Mouse (Mus musculus) embryonic stem cell, embryonic (primary cell): Measurements from ENCODE around the gene Itpkb.

Experiments
- CTCF ChIA-PET, 4 experiments: fragments of 300-600 bp in 2 of 4; fragments of 350-600 bp in 2 of 4; sonication (Branson Sonifier 250); formaldehyde crosslinking; loops; one replicate each; lab custom pipeline; 2022; ENCODE audit warnings: inconsistent platforms in 2 of 4; lab: Charles Lee
- POLR2A ChIA-PET, 4 experiments: fragments of 300-600 bp in 2 of 4; fragments of 350-600 bp in 2 of 4; sonication (Branson Sonifier 250); formaldehyde crosslinking; loops; one replicate each; lab custom pipeline; 2022; ENCODE audit warnings: antibody characterized with exemption in 4 of 4, inconsistent platforms in 1 of 4; lab: Charles Lee

Itpkb gene

GRCm38 (mm10) chr1:180330707-180331545 lies 641 bp downstream of the Itpkb start:
- CTCF ChIA-PET: interaction anchor here in 3 of 4 experiments (1.0 to 2.1 kb wide), 3 partner anchors 62 to 91 kb away, joined by 3 to 6 read pairs (median 3); no protein-coding TSS in a partner anchor
- POLR2A ChIA-PET: interaction anchor here in 3 of 4 experiments (0.5 to 3.0 kb wide), 21 partner anchors 11 to 447 kb away, joined by 3 to 11 read pairs (median 3); no protein-coding TSS in a partner anchor

- ChIA-PET POLR2A (interaction anchor here in 3 of 4 experiments (0.5 to 2.3 kb wide), 17 partner anchors 11 to 446 kb away, joined by 3 to 9 read pairs (median 5); no protein-coding TSS in a partner anchor), CTCF (interaction anchor here in 3 of 4 experiments (0.6 to 2.1 kb wide), 5 partner anchors 63 to 90 kb away, joined by 3 to 11 read pairs (median 5); no protein-coding TSS in a partner anchor)
Measured at GRCm38 (mm10) chr1:180331546-180332075, 1.3 kb downstream of the Itpkb start.

- CTCF ChIA-PET: interaction anchor here in 3 of 4 experiments (0.6 to 2.1 kb wide), 5 partner anchors 64 to 90 kb away, joined by 3 to 11 read pairs (median 5); no protein-coding TSS in a partner anchor
- POLR2A ChIA-PET: interaction anchor here in 3 of 4 experiments (0.5 to 2.3 kb wide), 18 partner anchors 11 to 761 kb away, joined by 3 to 9 read pairs (median 5); no protein-coding TSS in a partner anchor
Measured at GRCm38 (mm10) chr1:180332076-180332927, 2.0 kb downstream of the Itpkb start.

- ChIA-PET POLR2A (interaction anchor here in 2 of 4 experiments (0.6 to 2.3 kb wide), 11 partner anchors 12 to 77 kb away, joined by 3 to 9 read pairs (median 6); no protein-coding TSS in a partner anchor), CTCF (interaction anchor here in 3 of 4 experiments (0.6 to 1.9 kb wide), 4 partner anchors 64 to 74 kb away, joined by 3 to 11 read pairs (median 3); no protein-coding TSS in a partner anchor)
Measured at GRCm38 (mm10) chr1:180332928-180333440, 2.7 kb downstream of the Itpkb start.

GRCm38 (mm10) chr1:180333588-180333987 lies 3.3 kb downstream of the Itpkb start:
- ChIA-PET POLR2A (interaction anchor here in 2 of 4 experiments (1.4 to 2.3 kb wide), 3 partner anchors 14 to 78 kb away, joined by 6 to 7 read pairs (median 6); no protein-coding TSS in a partner anchor), CTCF (interaction anchor here in 2 of 4 experiments (0.6 to 1.2 kb wide), 2 partner anchors 65 to 73 kb away, joined by 3 read pairs; no protein-coding TSS in a partner anchor)

- ChIA-PET POLR2A (interaction anchor here in 1 of 4 experiments (1.0 kb wide), 1 partner anchor 14 kb away, joined by 3 read pairs; no protein-coding TSS in a partner anchor), CTCF (no interaction called here)
Measured at GRCm38 (mm10) chr1:180334541-180334940, 4.3 kb downstream of the Itpkb start.

GRCm38 (mm10) chr1:180335513-180336375 lies 5.5 kb downstream of the Itpkb start:
- ChIA-PET POLR2A (interaction anchor here in 1 of 4 experiments (0.7 kb wide), 3 partner anchors 20 to 662 kb away, joined by 3 read pairs; no protein-coding TSS in a partner anchor), CTCF (interaction anchor here in 2 of 4 experiments (0.5 to 0.7 kb wide), 3 partner anchors 21 to 566 kb away, joined by 3 to 13 read pairs (median 4); no protein-coding TSS in a partner anchor)

- CTCF ChIA-PET: no interaction called here
Measured at GRCm38 (mm10) chr1:180338358-180338757, 8.1 kb downstream of the Itpkb start.

GRCm38 (mm10) chr1:180339143-180339542 lies 8.9 kb downstream of the Itpkb start:
- ChIA-PET POLR2A (interaction anchor here in 1 of 4 experiments (0.7 kb wide), 1 partner anchor 39 kb away, joined by 3 read pairs; no protein-coding TSS in a partner anchor), CTCF (no interaction called here)

More at GRCm38 (mm10) chr1:180338358-180338757, 8.1 kb downstream of the Itpkb start:
- POLR2A ChIA-PET: interaction anchor here in 1 of 4 experiments (0.7 kb wide), 2 partner anchors 40 to 458 kb away, joined by 3 read pairs; no protein-coding TSS in a partner anchor

- ChIA-PET POLR2A (interaction anchor here in 3 of 4 experiments (0.7 to 2.4 kb wide), 5 partner anchors 12 to 30 kb away, joined by 3 to 8 read pairs (median 3); no protein-coding TSS in a partner anchor), CTCF (no interaction called here)
Measured at GRCm38 (mm10) chr1:180342944-180343343, 12.7 kb downstream of the Itpkb start.

GRCm38 (mm10) chr1:180343434-180344210 lies 13.3 kb downstream of the Itpkb start:
- CTCF ChIA-PET: interaction anchor here in 1 of 4 experiments (0.7 kb wide), 1 partner anchor 117 kb away, joined by 4 read pairs; no protein-coding TSS in a partner anchor
- POLR2A ChIA-PET: interaction anchor here in 3 of 4 experiments (0.7 to 2.4 kb wide), 5 partner anchors 13 to 44 kb away, joined by 3 to 8 read pairs (median 3); no protein-coding TSS in a partner anchor

GRCm38 (mm10) chr1:180345098-180345497 lies 14.8 kb downstream of the Itpkb start:
- CTCF ChIA-PET: no interaction called here
- POLR2A ChIA-PET: interaction anchor here in 1 of 4 experiments (0.5 to 1.0 kb wide), 2 partner anchors 15 to 57 kb away, joined by 4 read pairs; partner anchors contain the start of gene Itpkb

- CTCF ChIA-PET: no interaction called here
- POLR2A ChIA-PET: interaction anchor here in 3 of 4 experiments (0.6 to 1.4 kb wide), 7 partner anchors 14 to 112 kb away, joined by 3 to 4 read pairs (median 3); no protein-coding TSS in a partner anchor
Measured at GRCm38 (mm10) chr1:180347059-180347458, 16.8 kb downstream of the Itpkb start.

GRCm38 (mm10) chr1:180347907-180348306 lies 17.6 kb downstream of the Itpkb start:
- ChIA-PET POLR2A (interaction anchor here in 1 of 4 experiments (1.4 kb wide), 2 partner anchors 18 to 19 kb away, joined by 3 read pairs; no protein-coding TSS in a partner anchor), CTCF (interaction anchor here in 1 of 4 experiments (1.1 kb wide), 1 partner anchor 58 kb away, joined by 3 read pairs; no protein-coding TSS in a partner anchor)

GRCm38 (mm10) chr1:180349090-180349489 lies 18.8 kb downstream of the Itpkb start:
- ChIA-PET CTCF (interaction anchor here in 1 of 4 experiments (0.8 kb wide), 1 partner anchor 81 kb away, joined by 3 read pairs; no protein-coding TSS in a partner anchor), POLR2A (no interaction called here)
